Mouse (Mus musculus): ENCODE data around the gene Cdkn2a.

Cdkn2a gene

DNA sequence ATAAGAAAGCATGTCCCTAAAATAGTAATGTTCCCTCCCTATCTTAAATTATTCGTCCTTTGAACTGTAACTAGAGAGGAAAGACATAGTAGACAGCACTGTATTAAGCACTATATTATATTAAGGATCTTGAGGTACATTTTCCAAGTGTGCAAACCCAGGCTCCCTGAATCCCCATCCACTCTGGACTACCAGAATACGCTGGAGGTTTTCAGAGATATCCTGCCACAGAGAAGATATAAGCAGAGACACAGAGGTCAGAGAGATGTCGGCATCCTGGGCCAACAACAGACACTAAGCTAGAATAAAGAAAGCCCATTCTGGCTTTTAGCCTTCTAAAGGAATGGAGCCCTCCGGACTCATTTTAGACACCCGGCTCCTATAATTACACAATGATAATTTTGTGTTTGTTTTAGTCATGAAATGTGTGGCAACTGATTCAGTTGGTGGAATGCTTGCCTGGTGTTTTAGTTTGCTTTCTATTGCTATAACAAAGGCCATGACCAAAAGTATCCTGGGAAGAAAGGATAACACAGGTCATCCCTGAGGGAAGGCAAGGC, 17.0 kb downstream of the Cdkn2a start:
- DNase-seq (ENCODE audit: low read depth, low spot score), result no peak

DNA sequence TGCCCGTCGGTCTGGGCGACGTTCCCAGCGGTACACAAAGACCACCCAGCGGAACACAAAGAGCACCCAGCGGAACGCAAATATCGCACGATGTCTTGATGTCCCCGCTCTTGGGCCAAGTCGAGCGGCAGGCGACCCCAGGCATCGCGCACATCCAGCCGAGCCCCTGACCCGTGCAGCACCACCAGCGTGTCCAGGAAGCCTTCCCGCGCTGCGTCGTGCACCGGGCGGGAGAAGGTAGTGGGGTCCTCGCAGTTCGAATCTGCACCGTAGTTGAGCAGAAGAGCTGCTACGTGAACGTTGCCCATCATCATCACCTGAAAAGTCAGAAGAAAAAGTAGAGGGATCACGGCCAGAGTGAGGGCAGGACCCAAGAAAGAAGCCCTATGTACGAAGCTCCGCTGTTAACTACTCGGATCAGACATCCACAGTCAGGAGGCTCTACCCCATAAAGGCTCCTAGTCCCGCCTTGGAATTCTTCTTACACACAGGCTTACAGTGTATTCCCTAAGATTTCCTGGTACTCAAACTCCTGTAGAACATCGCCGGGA, 17.7 kb downstream of the Cdkn2a start:
- DNase-seq (ENCODE audit: low read depth, low spot score), result no peak

DNA sequence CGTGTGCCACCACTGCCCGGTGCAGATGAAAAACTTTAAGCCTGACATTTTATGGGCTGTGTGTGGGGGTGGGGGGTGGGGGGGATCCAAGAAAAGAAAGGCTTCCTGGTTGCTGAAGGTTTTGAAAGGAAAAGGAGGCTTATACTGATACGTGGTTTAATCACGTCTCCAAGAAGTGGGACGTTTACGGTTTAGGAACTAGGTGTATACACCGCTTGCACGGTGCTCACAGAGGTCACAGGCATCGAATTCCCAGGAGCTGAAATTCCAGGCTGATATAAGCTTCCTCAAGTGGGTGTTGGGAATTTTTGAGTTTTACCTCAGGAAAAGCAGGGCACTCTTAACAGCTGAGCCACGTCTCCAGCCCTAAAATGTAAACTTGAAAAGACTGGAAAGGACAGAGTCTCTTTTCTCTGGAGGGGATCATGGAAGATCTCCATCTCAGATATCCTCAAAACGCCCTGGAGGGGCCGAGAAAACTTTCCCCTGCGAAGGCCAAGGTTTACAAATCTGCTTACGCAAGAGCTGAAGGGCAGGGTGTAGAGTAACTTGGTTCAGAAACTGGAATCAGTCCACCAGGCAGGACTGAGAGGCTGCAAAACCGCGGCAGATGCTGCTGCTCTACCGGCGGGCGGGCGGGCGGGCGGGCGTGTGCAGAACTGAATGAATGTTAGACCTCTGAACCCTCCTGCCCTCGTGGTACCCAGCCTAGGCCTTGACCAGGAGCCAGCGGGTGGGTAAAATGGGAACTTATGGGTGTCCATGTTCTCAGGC, 18.5 kb downstream of the Cdkn2a start:
- DNase-seq (ENCODE audit: low read depth, low spot score), result no peak

DNA sequence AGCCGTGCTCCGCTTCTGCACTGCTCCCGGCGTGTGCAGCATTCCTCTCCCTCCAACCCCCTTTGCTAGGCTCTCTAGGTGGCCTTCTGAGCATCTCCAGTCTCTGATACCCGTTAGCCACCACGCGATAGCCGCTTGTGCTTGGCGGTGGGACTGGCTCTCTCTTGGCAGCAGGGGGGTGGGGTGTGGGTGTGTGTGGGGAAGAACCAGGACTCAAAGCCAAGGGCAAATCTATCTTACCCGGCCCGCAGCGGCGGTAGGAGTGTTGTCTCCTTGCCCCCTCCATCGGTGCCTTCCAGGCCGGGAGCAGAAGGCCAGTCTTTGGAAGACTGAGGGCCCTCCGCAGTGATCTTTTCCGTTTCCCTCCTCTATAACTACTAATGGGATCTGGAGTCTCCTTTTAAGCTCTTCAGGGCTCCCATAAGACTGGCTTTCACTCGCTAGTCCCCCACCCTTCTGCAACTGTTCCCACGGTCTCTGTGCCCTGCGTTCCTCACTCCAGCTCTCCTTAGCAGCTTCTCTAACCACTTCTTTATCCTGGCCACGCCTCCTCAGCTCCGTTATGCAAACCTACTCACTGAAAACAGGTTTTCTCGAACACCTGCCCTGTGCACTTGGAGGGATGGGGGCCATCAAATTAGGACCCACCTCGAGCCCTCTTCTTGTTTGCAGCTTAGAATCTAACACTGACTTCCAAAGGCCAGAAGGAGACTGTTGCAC, 19.5 kb downstream of the Cdkn2a start:
- no peak for DNase-seq (ENCODE audit: low read depth, low spot score)

DNA sequence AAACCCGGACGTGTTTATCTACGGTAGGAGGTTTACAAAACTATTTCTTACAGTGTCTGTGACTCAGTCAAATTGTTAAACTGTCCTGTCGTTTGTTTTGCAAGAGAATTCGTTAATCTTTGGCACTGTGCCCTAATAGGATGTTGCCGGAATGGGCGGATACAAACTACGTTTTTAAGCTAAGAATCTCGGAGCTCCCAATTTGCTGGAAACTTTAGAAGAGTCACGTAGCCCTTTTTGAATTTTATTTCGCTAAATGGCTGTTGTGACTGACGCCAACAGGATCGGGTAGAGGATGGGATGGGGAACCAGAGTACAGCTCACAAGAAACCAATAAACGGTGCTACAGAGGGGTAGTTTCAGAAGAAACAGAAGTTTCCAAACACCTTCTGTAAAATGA, 20.4 kb downstream of the Cdkn2a start:
- DNase-seq (ENCODE audit: low read depth, low spot score), result no peak

DNA sequence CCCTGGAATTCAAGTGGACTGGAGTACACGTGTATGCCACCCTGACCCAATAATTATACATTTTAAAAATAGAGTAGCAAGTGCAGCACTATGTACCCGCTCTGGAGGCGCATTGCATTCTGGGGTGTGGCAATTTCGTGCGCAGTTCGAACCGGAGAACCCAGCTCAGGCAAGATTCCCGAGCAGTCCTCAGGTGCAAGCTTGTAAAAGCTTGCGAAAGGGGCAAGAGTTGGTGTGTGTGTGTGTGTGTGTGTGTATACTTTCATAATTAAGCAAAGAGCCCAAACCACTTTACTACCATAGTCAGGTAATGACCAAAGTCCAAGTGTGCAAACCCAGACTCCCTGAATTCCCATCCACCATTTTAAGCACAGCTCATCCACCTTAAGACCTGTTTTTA, 20.9 kb downstream of the Cdkn2a start:
- DNase-seq (ENCODE audit: low read depth, low spot score), result no peak

DNA sequence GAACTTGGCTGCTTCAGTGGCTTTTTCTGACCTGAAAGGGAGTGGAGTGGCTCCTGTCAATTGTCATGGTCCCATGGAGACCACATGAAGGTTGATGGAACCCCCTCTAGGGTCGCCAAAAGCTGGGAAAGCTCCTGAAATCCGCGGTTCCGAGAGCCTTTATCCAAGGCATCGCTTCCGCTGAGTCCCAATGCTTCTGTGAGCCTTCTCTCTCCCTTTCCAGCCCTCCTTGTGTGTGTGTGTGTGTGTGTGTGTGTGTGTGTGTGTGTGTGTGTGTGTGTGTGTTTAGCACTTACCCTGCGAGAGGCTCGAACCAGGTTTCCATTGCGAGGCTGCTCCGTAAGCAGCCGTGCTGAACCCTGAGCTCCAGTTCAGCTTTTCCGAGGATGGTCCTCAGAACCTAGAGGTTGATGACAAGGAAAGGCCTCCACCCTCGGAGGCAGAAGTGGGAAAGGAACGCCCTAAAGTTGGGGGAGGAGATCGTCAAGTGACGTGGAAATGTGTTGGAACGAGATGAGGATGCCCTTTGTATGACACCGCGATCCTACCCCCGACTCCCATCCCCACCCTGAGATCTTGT, 21.4 kb downstream of the Cdkn2a start:
- no peak for DNase-seq (ENCODE audit: low read depth, low spot score)

DNA sequence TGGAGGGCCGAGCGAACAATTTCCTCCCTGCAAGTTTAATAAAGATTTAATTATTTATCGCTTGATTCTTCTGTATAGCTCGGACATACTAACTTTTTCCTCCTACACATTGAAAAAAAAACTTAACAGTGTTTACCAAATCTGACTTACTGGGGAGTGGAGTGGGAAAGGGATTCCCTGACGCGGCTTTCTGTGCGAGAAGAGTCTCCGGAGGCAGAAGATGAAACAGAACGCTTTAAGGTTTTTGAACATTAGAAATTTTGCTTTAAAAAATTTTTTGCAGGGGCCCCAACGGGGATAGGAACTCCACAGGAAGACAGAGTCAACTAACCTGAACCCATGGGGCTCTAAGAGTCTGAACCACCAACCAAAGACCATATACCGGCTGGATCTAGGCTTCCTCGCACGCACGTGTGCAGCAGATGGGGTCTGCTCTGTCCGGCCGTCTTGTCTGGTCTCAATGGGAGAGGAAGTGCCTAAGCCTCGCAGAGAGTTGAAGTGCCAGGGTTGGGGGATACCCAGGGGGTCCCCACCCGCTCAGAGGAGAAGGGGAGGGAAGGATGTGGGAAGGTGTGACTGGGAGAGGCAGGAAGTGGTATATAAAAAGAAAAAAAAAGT, 22.2 kb downstream of the Cdkn2a start:
- DNase-seq (ENCODE audit: low read depth, low spot score), result no peak

DNA sequence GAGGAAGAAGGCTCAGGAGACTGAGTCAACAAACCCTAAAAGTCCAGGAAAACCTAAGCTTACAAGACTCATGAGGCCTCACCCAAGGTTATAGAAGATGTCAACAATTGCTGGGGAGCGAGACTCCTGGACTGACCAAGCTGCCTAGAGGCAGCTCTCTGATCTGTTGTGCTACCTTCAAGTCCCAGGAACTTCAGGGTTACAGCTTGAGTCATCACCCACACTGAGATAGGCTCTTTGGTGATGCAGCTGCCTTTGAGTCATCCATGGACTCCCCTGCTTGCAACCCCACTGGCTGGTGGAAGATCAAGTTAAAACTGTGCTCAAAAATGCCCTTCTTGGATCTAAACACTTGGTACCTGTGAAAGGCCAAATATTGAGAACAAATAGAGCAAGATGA, 36.7 kb downstream of the Cdkn2a start:
- DNase-seq (ENCODE audit: low read depth, low spot score), result no peak

DNA sequence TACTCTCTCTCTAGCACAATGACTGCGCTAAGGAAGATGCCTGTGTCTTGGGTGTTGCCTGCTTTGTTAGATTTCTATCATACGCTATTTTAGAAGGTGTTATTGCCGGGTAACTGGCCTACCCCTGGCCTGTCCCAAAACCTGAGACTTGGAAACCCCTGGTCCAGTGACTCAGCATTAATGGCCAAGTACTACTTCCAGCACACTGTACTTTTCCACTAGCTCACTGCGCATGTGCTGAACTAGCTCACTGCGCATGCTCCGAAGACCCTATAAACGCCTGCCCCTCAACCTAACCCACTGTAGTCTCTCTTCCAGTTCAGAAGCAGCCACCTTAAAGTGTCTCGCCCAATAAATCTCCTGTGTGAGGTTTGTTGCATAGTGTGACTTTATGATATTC, 60.0 kb downstream of the Cdkn2a start:
- DNase-seq (ENCODE audit: low read depth, low spot score), result no peak

Measured in mesoderm, embryonic 11.5 days (tissue).